Mouse (Mus musculus) lung, embryonic 16.5 days (tissue): Measurements from ENCODE around the gene Cd84. TPM values are rescaled to one million over a fixed set of nuclear protein-coding genes. Genes with fewer than 3 reads are reported as not detected.

Source experiments
- ATAC-seq: fragments of 200-750 bp; cut with Nextera tagmentation; 2 replicates; pipeline ENCODE4 v1.8.0; 2017; ENCODE audit warnings: low read depth, mild to moderate bottlenecking, moderate library complexity
- H3K27ac ChIP-seq: fragments of 300-500 bp; sonication (generic); 2 replicates; pipeline ENCODE4 v1.5.1; 2014; ENCODE audit warnings: mild to moderate bottlenecking, control low read depth, low read length
- H3K27me3 ChIP-seq: fragments of 300-500 bp; sonication (generic); 2 replicates; pipeline ENCODE4 v1.6.1; 2014; ENCODE audit warnings: low read depth, low read length, mixed read lengths; ENCODE audit not compliant: control insufficient read depth, insufficient read depth
- H3K36me3 ChIP-seq: fragments of 300-500 bp; sonication (generic); 2 replicates; pipeline ENCODE4 v1.6.1; 2014; ENCODE audit warnings: low read length; ENCODE audit not compliant: control insufficient read depth, insufficient read depth
- H3K4me1 ChIP-seq: fragments of 300-500 bp; sonication (generic); replicated peaks from 2 replicates; pipeline ENCODE4 v1.6.1; 2014; ENCODE audit warnings: low read length, mixed read lengths; ENCODE audit not compliant: control insufficient read depth, insufficient read depth
- H3K4me2 ChIP-seq: fragments of 300-500 bp; sonication (generic); 2 replicates; pipeline ENCODE4 v1.6.1; 2014; ENCODE audit warnings: low read depth, low read length, control low read depth
- H3K4me3 ChIP-seq: fragments of 300-500 bp; sonication (generic); 2 replicates; pipeline ENCODE4 v1.5.1; 2014; ENCODE audit warnings: mild to moderate bottlenecking, low read length, control low read depth
- H3K9ac ChIP-seq: fragments of 300-500 bp; sonication (generic); 2 replicates; pipeline ENCODE4 v1.6.1; 2014; ENCODE audit warnings: low read length, control low read depth
- H3K9me3 ChIP-seq: fragments of 300-500 bp; sonication (generic); 2 replicates; pipeline ENCODE4 v1.6.1; 2016; ENCODE audit warnings: low read length; ENCODE audit not compliant: control insufficient read depth
- WGBS: fragments of 180-500 bp; shearing (Covaris S2); extraction: QIAGEN DNeasy Blood & Tissue Kit; methylation state at CpG from one replicate; pipeline ENCODE4 v1.1.7; 2014; 5-methylcytosine and 5-hydroxymethylcytosine counted together
- polyA plus RNA-seq: library from polyadenylated mRNA; unstranded; fragments of >200 nt; fragmentation: Nextera tagmentation; extraction: Ambion mirVana; gene quantifications from 2 replicates; pipeline ENCODE4 v1.2.1, GENCODE M21; 2015

The Cd84 gene
- polyA plus RNA-seq, 1 experiment from 2014 or later = 2.1 TPM

GRCm38 (mm10) chr1:171825462-171825861, 14.0 kb upstream of the Cd84 start:
- WGBS = 37% methylated on average over 4 of the region's 4 CpGs
- Histone ChIP-seq H3K9me3 (no peaks in the 10 kb centered on the region), H3K4me1 (no peaks in the 10 kb centered on the region), H3K27me3 (no peaks in the 10 kb centered on the region), H3K4me3 (no peak overlapping the region), H3K4me2 (no peak overlapping the region), H3K36me3 (no peaks in the 10 kb centered on the region), H3K9ac (no peak overlapping the region), H3K27ac (no peak overlapping the region)
- no peak for ATAC-seq

GRCm38 (mm10) chr1:171826164-171826563, 13.3 kb upstream of the Cd84 start:
- Histone ChIP-seq H3K9ac (no peak overlapping the region), H3K4me2 (no peak overlapping the region), H3K36me3 (no peaks in the 10 kb centered on the region), H3K27me3 (no peaks in the 10 kb centered on the region), H3K4me1 (no peaks in the 10 kb centered on the region), H3K4me3 (no peak overlapping the region), H3K27ac (no peak overlapping the region), H3K9me3 (no peaks in the 10 kb centered on the region)
- ATAC-seq = no peak

- no peak overlapping the region for H3K9ac ChIP-seq
- H3K9me3 ChIP-seq = no peaks in the 10 kb centered on the region
- H3K4me1 ChIP-seq = no peaks in the 10 kb centered on the region
- H3K27ac ChIP-seq = no peak overlapping the region
- no peak for ATAC-seq
- no peaks in the 10 kb centered on the region for H3K27me3 ChIP-seq
- no peaks in the 10 kb centered on the region for H3K36me3 ChIP-seq
- H3K4me2 ChIP-seq = no peak overlapping the region
- H3K4me3 ChIP-seq = no peak overlapping the region
Measured at GRCm38 (mm10) chr1:171827674-171828073, 11.8 kb upstream of the Cd84 start.

GRCm38 (mm10) chr1:171840450-171841023, 1.0 kb downstream of the Cd84 start:
- 66% methylated on average over 4 of the region's 4 CpGs for WGBS
- no peak overlapping the region for H3K4me3 ChIP-seq
- no peaks in the 10 kb centered on the region for H3K4me1 ChIP-seq
- no peak overlapping the region for H3K4me2 ChIP-seq
- no peak for ATAC-seq
- no peak overlapping the region for H3K9ac ChIP-seq
- no peaks in the 10 kb centered on the region for H3K36me3 ChIP-seq
- H3K9me3 ChIP-seq = no peaks in the 10 kb centered on the region
- H3K27ac ChIP-seq = no peak overlapping the region
- no peaks in the 10 kb centered on the region for H3K27me3 ChIP-seq

- H3K4me2 ChIP-seq = no peak overlapping the region
- H3K9me3 ChIP-seq = no peaks in the 10 kb centered on the region
- H3K36me3 ChIP-seq = no peaks in the 10 kb centered on the region
- no peak for ATAC-seq
- H3K9ac ChIP-seq = no peak overlapping the region
- H3K27me3 ChIP-seq = no peaks in the 10 kb centered on the region
- WGBS = 67% methylated on average over 5 of the region's 5 CpGs
- H3K27ac ChIP-seq = no peak overlapping the region
- H3K4me3 ChIP-seq = no peak overlapping the region
- no peaks in the 10 kb centered on the region for H3K4me1 ChIP-seq
Measured at GRCm38 (mm10) chr1:171845035-171845754, 5.7 kb downstream of the Cd84 start.

GRCm38 (mm10) chr1:171848201-171848600, 8.7 kb downstream of the Cd84 start:
- H3K27me3 ChIP-seq = no peaks in the 10 kb centered on the region
- H3K9me3 ChIP-seq = no peaks in the 10 kb centered on the region
- no peak for ATAC-seq
- no peak overlapping the region for H3K9ac ChIP-seq
- H3K27ac ChIP-seq = no peak overlapping the region
- H3K4me2 ChIP-seq = no peak overlapping the region
- H3K36me3 ChIP-seq = no peaks in the 10 kb centered on the region
- no peaks in the 10 kb centered on the region for H3K4me1 ChIP-seq
- H3K4me3 ChIP-seq = no peak overlapping the region

GRCm38 (mm10) chr1:171848757-171849156, 9.3 kb downstream of the Cd84 start:
- ATAC-seq = no peak
- 78% methylated on average over 4 of the region's 4 CpGs for WGBS
- no peak overlapping the region for H3K9ac ChIP-seq
- no peaks in the 10 kb centered on the region for H3K9me3 ChIP-seq
- H3K27ac ChIP-seq = no peak overlapping the region
- no peaks in the 10 kb centered on the region for H3K4me1 ChIP-seq
- H3K27me3 ChIP-seq = no peaks in the 10 kb centered on the region
- no peaks in the 10 kb centered on the region for H3K36me3 ChIP-seq
- no peak overlapping the region for H3K4me3 ChIP-seq
- H3K4me2 ChIP-seq = no peak overlapping the region

GRCm38 (mm10) chr1:171849454-171849853, 10.0 kb downstream of the Cd84 start:
- 78% methylated on average over 5 of the region's 5 CpGs for WGBS
- H3K36me3 ChIP-seq = no peaks in the 10 kb centered on the region
- ATAC-seq = no peak
- no peaks in the 10 kb centered on the region for H3K27me3 ChIP-seq
- H3K9me3 ChIP-seq = no peaks in the 10 kb centered on the region
- H3K27ac ChIP-seq = no peak overlapping the region
- no peaks in the 10 kb centered on the region for H3K4me1 ChIP-seq
- H3K4me2 ChIP-seq = no peak overlapping the region
- no peak overlapping the region for H3K9ac ChIP-seq
- H3K4me3 ChIP-seq = no peak overlapping the region

- Histone ChIP-seq H3K36me3 (no peaks in the 10 kb centered on the region), H3K27me3 (no peaks in the 10 kb centered on the region), H3K9me3 (no peaks in the 10 kb centered on the region), H3K27ac (no peak overlapping the region), H3K9ac (no peak overlapping the region), H3K4me1 (no peaks in the 10 kb centered on the region), H3K4me2 (no peak overlapping the region), H3K4me3 (no peak overlapping the region)
- WGBS = 70% methylated on average over 4 of the region's 4 CpGs
- ATAC-seq = no peak
Measured at GRCm38 (mm10) chr1:171865467-171865866, 26.0 kb downstream of the Cd84 start.
